Mouse (Mus musculus) heart, postnatal 0 days (tissue): ENCODE measurements around the gene Mrpl55.

Experiments
- CTCF ChIP-seq: IDR thresholded peaks from 2 replicates; pipeline ENCODE4 v1.5.1; 2016; ENCODE audit warnings: antibody characterized with exemption, control low read depth, low read depth
- EP300 ChIP-seq: IDR thresholded peaks from 2 replicates; pipeline ENCODE4 v1.6.1; 2016; ENCODE audit warnings: antibody characterized with exemption, low read depth

- TF ChIP-seq CTCF = no peak
- no peak for TF ChIP-seq EP300
These were observed 19.4 kb upstream of the Mrpl55 start, which contains the start of gene Gjc2 for GRCm38 (mm10) chr11:59182864-59183331.
